Mouse (Mus musculus) liver, postnatal 0 days (tissue): Measurements from ENCODE around the gene Emc10. TPM values are rescaled to one million over a fixed set of nuclear protein-coding genes. Genes with fewer than 3 reads are reported as not detected.

Experiments used
- ATAC-seq: fragments of 200-750 bp; cut with Nextera tagmentation; 2 replicates; pipeline ENCODE4 v1.8.0; 2017; ENCODE audit warnings: mild to moderate bottlenecking, moderate library complexity
- DNase-seq: peaks from one replicate; pipeline ENCODE4 v3.0.0-alpha.2; 2016
- H3K27ac ChIP-seq: fragments of 300-500 bp; sonication (generic); 2 replicates; pipeline ENCODE4 v1.5.1; 2014; ENCODE audit warnings: antibody characterized with exemption, moderate library complexity, mild to moderate bottlenecking, low read depth
- H3K27me3 ChIP-seq: fragments of 300-500 bp; sonication (generic); 2 replicates; pipeline ENCODE4 v1.6.1; 2014; ENCODE audit warnings: low read length, control low read depth, mixed read lengths; ENCODE audit not compliant: insufficient read depth
- H3K36me3 ChIP-seq: fragments of 300-500 bp; sonication (generic); replicated peaks from 2 replicates; pipeline ENCODE4 v1.6.1; 2014; ENCODE audit warnings: mild to moderate bottlenecking, control low read depth, low read length, moderate library complexity, mixed read lengths; ENCODE audit not compliant: insufficient read depth
- H3K4me1 ChIP-seq: fragments of 300-500 bp; sonication (generic); 2 replicates; pipeline ENCODE4 v1.6.1; 2014; ENCODE audit warnings: antibody characterized with exemption, mild to moderate bottlenecking, control low read depth; ENCODE audit not compliant: insufficient read depth
- H3K4me2 ChIP-seq: fragments of 300-500 bp; sonication (generic); 2 replicates; pipeline ENCODE4 v1.6.1; 2014; ENCODE audit warnings: low read depth, mild to moderate bottlenecking, low read length, moderate library complexity, mixed read lengths
- H3K4me3 ChIP-seq: fragments of 300-500 bp; sonication (generic); 2 replicates; pipeline ENCODE4 v1.5.1; 2014; ENCODE audit warnings: low read depth, low read length
- H3K9ac ChIP-seq: fragments of 300-500 bp; sonication (generic); replicated peaks from 2 replicates; pipeline ENCODE4 v1.6.1; 2014; ENCODE audit warnings: mild to moderate bottlenecking, moderate library complexity
- H3K9me3 ChIP-seq: fragments of 300-500 bp; sonication (generic); 2 replicates; pipeline ENCODE4 v1.6.1; 2016; ENCODE audit warnings: mild to moderate bottlenecking, control low read depth, low read length, mixed read lengths
- CTCF ChIP-seq: sonication (generic); IDR thresholded peaks from 2 replicates; pipeline ENCODE4 v1.5.1; 2016; ENCODE audit warnings: antibody characterized with exemption, low read depth
- EP300 ChIP-seq: IDR thresholded peaks from 2 replicates; pipeline ENCODE4 v1.6.1; 2016; ENCODE audit warnings: antibody characterized with exemption, low read depth, mild to moderate bottlenecking
- WGBS: fragments of 180-500 bp; shearing (Covaris S2); extraction: QIAGEN DNeasy Blood & Tissue Kit; methylation state at CpG from one replicate; pipeline ENCODE4 v1.1.7; 2014; ENCODE audit not compliant: insufficient replicate concordance; 5-methylcytosine and 5-hydroxymethylcytosine counted together
- polyA plus RNA-seq: library from polyadenylated mRNA; unstranded; fragments of >200 nt; fragmentation: Nextera tagmentation; extraction: Ambion mirVana; gene quantifications from 2 replicates; pipeline ENCODE4 v1.2.1, GENCODE M21; 2015

Gene Emc10
- polyA plus RNA-seq, 1 experiment from 2014 or later: 32.4 TPM

DNA sequence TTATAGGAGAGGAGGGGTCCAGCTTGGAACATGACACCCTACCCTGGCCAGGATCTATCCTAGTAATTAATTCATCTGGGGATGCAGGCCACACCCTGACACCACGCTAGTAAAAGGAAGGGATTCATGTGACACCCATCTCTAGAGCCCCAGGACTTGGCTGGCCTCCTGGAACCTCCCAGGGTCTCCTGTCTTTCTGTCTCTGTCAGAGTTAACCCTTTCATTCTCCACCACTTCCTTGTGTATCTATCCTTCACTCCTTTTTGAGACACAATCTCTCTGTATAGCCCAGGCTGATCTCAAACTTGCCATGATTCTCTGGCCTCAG is 23.8 kb downstream of the Emc10 start:
- WGBS: 54% methylated on average over 1 of the region's 1 CpGs
- H3K9me3 ChIP-seq: no peaks in the 10 kb centered on the region
- no peak overlapping the region for H3K4me3 ChIP-seq
- H3K36me3 ChIP-seq: peaks cover 5% of the 10 kb centered on the region
- no peak overlapping the region for H3K9ac ChIP-seq
- ATAC-seq (no peak), DNase-seq (no peak)
- no peak overlapping the region for H3K27ac ChIP-seq
- no peak overlapping the region for H3K4me2 ChIP-seq
- TF ChIP-seq EP300: no peak
- no peak for TF ChIP-seq CTCF
- peaks cover 32% of the 10 kb centered on the region for H3K4me1 ChIP-seq
- peaks cover 30% of the 10 kb centered on the region for H3K27me3 ChIP-seq

DNA sequence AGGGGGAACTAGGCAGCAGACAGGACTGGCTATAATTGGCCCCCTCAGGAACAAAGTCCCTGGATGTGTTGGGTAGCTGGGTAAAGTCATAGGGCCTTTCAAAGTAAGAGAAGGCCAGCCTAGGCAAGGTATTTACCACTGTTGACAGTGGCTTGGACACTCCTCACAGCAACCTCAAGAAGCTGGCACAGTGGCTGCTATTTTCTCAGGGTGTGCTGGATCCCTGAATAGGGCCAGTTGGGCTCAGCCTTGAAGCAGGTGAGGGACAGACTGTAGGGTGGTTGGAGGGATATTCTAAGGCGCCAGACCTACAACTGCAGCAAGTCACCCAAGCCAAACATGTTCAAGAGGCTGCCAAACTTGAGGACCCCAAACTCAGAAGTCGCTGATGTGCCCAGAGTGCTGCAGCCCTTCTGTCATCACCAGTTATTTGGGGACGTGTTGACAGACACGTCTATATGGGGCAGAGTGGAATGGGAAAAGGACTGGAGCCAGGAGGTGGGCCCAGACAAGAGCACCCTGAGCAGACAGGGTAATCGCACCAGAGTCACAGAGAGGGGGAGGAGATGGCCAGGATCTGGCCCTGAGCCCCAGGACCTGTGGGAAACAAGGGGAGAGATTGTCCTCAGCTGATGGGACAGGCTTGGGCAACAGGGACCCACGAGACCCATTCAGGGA is 24.3 kb downstream of the Emc10 start:
- H3K9ac ChIP-seq: no peak overlapping the region

DNA sequence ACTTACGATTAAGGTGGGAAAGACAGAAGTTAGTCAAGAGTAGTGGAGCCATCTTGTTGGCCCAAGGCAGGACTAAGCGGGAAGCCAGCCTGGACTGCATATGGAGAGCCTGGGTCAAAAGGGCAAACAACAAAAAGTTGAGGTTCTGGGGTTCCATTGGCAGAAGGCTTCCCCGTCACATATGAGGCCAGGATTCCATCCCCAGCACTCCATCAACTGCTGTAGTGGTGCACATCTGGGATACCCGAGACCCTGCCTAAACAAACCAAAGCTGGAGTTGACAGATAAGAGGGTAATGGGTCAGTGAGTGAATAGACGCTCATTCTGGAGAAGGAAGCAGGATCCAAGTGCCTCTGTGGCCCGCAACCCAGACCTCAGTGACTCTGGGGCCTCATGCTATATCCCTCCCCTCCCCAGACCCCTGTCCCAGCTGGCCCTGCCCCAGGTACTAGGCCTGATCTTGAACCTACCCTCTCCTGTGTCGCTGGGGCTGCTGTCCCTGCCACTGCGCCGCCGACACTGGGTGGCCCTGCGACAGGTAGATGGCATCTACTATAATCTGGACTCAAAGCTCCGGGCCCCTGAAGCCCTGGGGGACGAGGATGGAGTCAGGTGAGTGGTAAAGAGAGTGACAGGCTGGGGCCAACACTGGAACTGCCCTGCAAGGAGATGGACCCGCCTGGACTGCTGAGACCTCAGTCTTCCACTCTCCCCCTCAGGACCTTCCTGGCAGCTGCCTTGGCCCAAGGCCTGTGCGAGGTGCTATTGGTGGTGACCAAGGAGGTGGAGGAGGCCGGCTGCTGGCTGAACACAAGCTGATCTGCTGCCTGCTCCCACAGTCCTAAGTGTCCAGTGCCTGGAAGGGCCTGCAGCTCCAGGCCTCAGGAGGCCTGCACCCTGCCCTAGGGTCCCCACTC is 25.4 kb downstream of the Emc10 start:
- peaks cover 5% of the 10 kb centered on the region for H3K36me3 ChIP-seq
- peak overlapping the region; percentile 89 for H3K4me2 ChIP-seq
- peaks cover 15% of the 10 kb centered on the region for H3K27me3 ChIP-seq
- H3K27ac ChIP-seq: peak overlapping the region; percentile 8; the same call in 1 of the 2 replicates
- peaks cover 39% of the 10 kb centered on the region for H3K4me1 ChIP-seq
- no peaks in the 10 kb centered on the region for H3K9me3 ChIP-seq
- TF ChIP-seq EP300 (no peak), CTCF (no peak)
- peak; percentile 16 for DNase-seq
- no peak for ATAC-seq
- no peak overlapping the region for H3K4me3 ChIP-seq
- WGBS: 78% methylated on average over 16 of the region's 16 CpGs
- H3K9ac ChIP-seq: no peak overlapping the region

More for the DNA sequence above, 24.3 kb downstream of the Emc10 start:
- DNase-seq (peak; percentile 16), ATAC-seq (no peak)
- Histone ChIP-seq H3K27me3 (peaks cover 25% of the 10 kb centered on the region), H3K9me3 (no peaks in the 10 kb centered on the region), H3K4me1 (peaks cover 35% of the 10 kb centered on the region), H3K4me2 (no peak overlapping the region), H3K27ac (no peak overlapping the region), H3K36me3 (peaks cover 5% of the 10 kb centered on the region), H3K4me3 (no peak overlapping the region)
- 54% methylated on average over 6 of the region's 6 CpGs for WGBS
- TF ChIP-seq EP300 (no peak), CTCF (no peak)

DNA sequence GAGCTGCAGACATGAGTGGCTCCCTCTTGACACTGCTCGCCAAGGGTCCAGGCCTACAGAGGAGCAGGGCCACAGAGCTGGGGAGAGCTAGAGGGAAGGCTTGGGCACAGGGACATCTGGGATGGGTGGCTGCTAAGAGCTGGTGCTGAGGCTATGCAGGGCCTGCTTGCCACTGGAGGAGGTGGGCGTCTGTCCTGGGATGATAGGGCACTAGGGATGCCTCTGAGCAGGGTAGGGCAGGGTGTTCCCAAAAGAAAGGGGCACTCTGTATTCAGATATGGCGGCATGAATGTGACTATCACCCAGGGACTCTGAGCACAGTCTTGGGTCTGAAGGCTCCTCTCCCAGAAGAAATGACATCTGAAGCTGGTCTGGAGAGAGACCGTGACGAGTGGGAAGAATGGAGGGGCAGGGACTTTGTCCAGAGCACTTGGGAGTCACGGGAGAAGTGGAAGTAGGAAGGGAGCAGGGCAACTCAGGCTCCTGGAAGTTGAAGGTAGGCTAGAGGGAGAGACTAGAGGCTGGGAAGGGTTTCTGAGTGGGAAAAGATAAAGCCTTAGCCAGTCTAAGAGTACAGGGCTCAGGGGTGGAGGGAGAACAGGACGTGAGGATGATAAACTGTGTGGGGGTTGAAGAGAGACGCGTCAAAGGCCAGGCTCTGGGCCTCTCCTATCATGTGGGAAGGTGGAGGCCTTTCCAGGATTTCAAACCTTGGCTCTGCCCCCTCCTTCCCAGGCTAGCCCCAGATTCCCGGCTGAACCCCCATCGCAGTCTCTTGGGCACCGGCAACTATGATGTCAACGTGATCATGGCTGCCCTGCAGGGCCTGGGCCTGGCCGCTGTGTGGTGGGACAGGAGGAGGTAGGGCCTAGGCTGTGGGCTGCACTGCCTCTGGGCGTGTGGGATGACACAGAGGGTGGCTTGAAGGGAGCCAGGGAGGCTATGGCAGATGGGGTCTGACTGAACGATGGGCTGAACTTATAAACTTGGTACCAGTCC is 26.4 kb downstream of the Emc10 start:
- H3K4me3 ChIP-seq: peak overlapping the region; percentile 83
- H3K27me3 ChIP-seq: peaks cover 7% of the 10 kb centered on the region; the same call in 1 of the 2 replicates
- H3K27ac ChIP-seq: peak overlapping the region; percentile 64
- DNase-seq: peak; percentile 35
- TF ChIP-seq EP300 (no peak), CTCF (no peak)
- 79% methylated on average over 16 of the region's 16 CpGs for WGBS
- peak overlapping the region; percentile 27 for H3K9ac ChIP-seq
- H3K9me3 ChIP-seq: no peaks in the 10 kb centered on the region
- H3K4me1 ChIP-seq: peaks cover 41% of the 10 kb centered on the region
- no peak for ATAC-seq
- H3K4me2 ChIP-seq: peak overlapping the region; percentile 89
- H3K36me3 ChIP-seq: peaks cover 5% of the 10 kb centered on the region

DNA sequence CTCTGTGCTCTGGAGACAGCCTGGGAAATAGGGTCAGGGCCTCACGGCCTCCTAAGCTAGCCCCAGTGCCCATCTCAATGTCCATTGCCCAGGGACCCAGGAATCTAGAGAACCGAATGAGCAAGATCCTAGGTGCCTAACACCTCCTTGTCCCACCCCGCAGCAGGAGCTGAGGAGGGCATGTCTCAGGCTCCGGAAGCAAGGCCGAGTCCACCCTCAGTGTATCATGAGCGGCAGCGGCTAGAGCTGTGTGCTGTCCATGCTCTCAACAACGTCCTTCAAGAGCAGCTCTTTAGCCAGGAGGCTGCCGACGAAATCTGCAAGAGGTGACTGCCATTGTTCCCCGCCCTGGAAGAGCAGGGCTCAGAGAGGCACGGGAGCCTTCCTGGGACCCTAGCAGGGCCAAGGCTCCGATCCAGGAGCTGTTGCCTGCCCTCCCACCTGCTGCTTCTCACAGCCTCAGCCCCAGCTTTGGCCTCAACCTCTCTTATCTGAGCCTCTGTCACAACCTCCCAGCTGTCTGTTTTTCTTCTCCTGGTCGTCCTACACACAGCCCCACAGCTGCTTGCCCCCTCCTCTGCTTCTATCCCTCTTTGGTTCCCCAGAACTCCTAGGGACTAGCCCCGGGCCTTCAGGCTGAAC is 27.6 kb downstream of the Emc10 start:
- Histone ChIP-seq H3K27me3 (peaks cover 5% of the 10 kb centered on the region), H3K4me3 (peak overlapping the region; percentile 83), H3K27ac (peak overlapping the region; percentile 64), H3K4me2 (peak overlapping the region; percentile 89), H3K36me3 (peaks cover 5% of the 10 kb centered on the region), H3K9ac (peak overlapping the region; percentile 84), H3K4me1 (peaks cover 47% of the 10 kb centered on the region), H3K9me3 (no peaks in the 10 kb centered on the region)
- 64% methylated on average over 15 of the region's 15 CpGs for WGBS
- ATAC-seq: no peak
- DNase-seq: peak; percentile 30
- no peak for TF ChIP-seq EP300
- TF ChIP-seq CTCF: no peak
